Comparison of ENCODE assay signal across 16 mouse cellular contexts in the genomic region with DNA sequence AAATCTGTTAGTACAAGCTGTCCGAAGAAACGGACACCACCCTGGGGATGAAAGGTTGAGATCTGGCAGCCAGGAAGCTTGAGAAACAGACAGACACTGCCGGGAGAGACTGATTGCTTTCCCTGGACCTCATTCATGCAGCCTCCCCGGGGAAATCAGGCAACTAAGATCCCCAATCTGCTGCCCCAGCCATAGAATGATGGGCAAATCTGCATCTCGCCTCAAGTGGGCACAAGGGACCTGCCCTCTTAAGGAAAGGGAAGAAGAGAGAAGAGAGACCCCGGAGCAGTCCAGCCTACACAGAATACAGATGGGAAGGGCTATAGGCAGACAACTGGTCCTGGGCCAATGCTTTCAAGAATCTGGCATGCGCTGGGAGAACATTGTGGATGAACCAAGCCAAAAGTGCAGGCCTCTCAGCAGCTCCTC. TPM values are rescaled to one million over a fixed set of nuclear protein-coding genes. Genes with fewer than 3 reads are reported as not detected.
A peak's percentile ranks its signal among the peaks of the same experiment; 100 is the strongest.
DNase-seq lines count a peak whose midpoint lies in the region; ATAC-seq and TF ChIP-seq lines count a peak whose summit lies in the region.
"Had no signal": no experiment of that assay in that cellular context is flagged by ENCODE, and none has a peak within 500 bp of the region (broad histone marks: within the 10 kb centered on the region; RNA-seq: fewer than 3 reads in every experiment).

No protein-coding gene starts in this region.

- TF ChIP-seq POLR2A in brain, embryonic 14.5 days (IDR thresholded peaks at IDR 0.05; ENCODE audit: borderline replicate concordance, extremely low read depth, insufficient read depth, insufficient read length, poor library complexity, severe bottlenecking): no peak

- no peaks in the 10 kb centered on the region for H3K27me3 ChIP-seq in hindbrain, embryonic 10.5 days (ENCODE audit: insufficient read depth, poor library complexity, severe bottlenecking)
- H3K27me3 ChIP-seq in hindbrain, embryonic 14.5 days (ENCODE audit: control insufficient read depth, insufficient read depth, low read length): no peaks in the 10 kb centered on the region
- no peaks in the 10 kb centered on the region for H3K27me3 ChIP-seq in hindbrain, embryonic 13.5 days
- H3K27me3 ChIP-seq: CH12.LX had no signal

- H3K27ac ChIP-seq in hindbrain, embryonic 10.5 days: peak overlapping the region; percentile 64; the same call in 1 of the 2 replicates
- H3K27ac ChIP-seq in hindbrain, embryonic 14.5 days: no peak overlapping the region
- peak overlapping the region; percentile 24; the same call in 1 of the 2 replicates for H3K27ac ChIP-seq in hindbrain, embryonic 13.5 days

- peak; percentile 43 for DNase-seq in hindbrain, embryonic 10.5 days (ENCODE audit: low spot score)
- no peak for DNase-seq in hindbrain, embryonic 14.5 days (ENCODE audit: low spot score)
- DNase-seq in brain, embryonic 14.5 days (ENCODE audit: low read depth): peak; percentile 33
- peak; percentile 42 to 52 for DNase-seq in gastrocnemius, adult 8-10 months (ENCODE audit: low spot score in 2 of 2)
- no peak for DNase-seq in ovary, postnatal 14 days (ENCODE audit: low spot score)
- no peak for DNase-seq in layer of hippocampus, adult 9-11 months
- DNase-seq in left cerebral cortex, adult 11 months (ENCODE audit: low spot score): no peak
- DNase-seq: kidney, postnatal 10 days; right cerebral cortex, postnatal 4 days had no signal

- H3K4me1 ChIP-seq in hindbrain, embryonic 10.5 days (replicated peaks): peaks cover 23% of the 10 kb centered on the region
- peaks cover 8% of the 10 kb centered on the region; the same call in 1 of the 2 replicates for H3K4me1 ChIP-seq in hindbrain, embryonic 14.5 days (replicated peaks; ENCODE audit: control insufficient read depth, insufficient read depth, low read length)
- peaks cover 14% of the 10 kb centered on the region for H3K4me1 ChIP-seq in hindbrain, embryonic 13.5 days (replicated peaks)

- no peak; the same call in 1 of the 2 replicates for ATAC-seq in hindbrain, embryonic 14.5 days (ENCODE audit: low FRiP score)
- peak; percentile 28; the same call in 1 of the 2 replicates for ATAC-seq in hindbrain, embryonic 13.5 days (ENCODE audit: low FRiP score)
- ATAC-seq: activated CD4-positive, CD25-positive, alpha-beta regulatory T cell, adult 4 months had no signal

- WGBS in hindbrain, embryonic 10.5 days: 60% methylated on average over 7 of the region's 7 CpGs
- WGBS in hindbrain, embryonic 14.5 days: 36% methylated on average over 7 of the region's 7 CpGs
- WGBS in hindbrain, embryonic 13.5 days: 29% methylated on average over 7 of the region's 7 CpGs

- no peaks in the 10 kb centered on the region for H3K36me3 ChIP-seq in hindbrain, embryonic 10.5 days
- H3K36me3 ChIP-seq in hindbrain, embryonic 14.5 days (replicated peaks; ENCODE audit: control insufficient read depth, insufficient read depth): no peaks in the 10 kb centered on the region
- no peaks in the 10 kb centered on the region for H3K36me3 ChIP-seq in hindbrain, embryonic 13.5 days

- TF ChIP-seq CTCF in brain, embryonic 14.5 days (IDR thresholded peaks at IDR 0.05; ENCODE audit: borderline replicate concordance, extremely low read depth, insufficient read depth, insufficient read length): no peak

- no peak overlapping the region for H3K9ac ChIP-seq in hindbrain, embryonic 14.5 days
- no peak overlapping the region for H3K9ac ChIP-seq in hindbrain, embryonic 13.5 days

- no peak overlapping the region for H3K4me2 ChIP-seq in hindbrain, embryonic 14.5 days (replicated peaks)
- H3K4me2 ChIP-seq in hindbrain, embryonic 13.5 days: no peak overlapping the region

- no peak overlapping the region for H3K4me3 ChIP-seq in hindbrain, embryonic 10.5 days
- no peak overlapping the region for H3K4me3 ChIP-seq in hindbrain, embryonic 14.5 days (replicated peaks; ENCODE audit: low read length)
- H3K4me3 ChIP-seq in hindbrain, embryonic 13.5 days: no peak overlapping the region
- H3K4me3 ChIP-seq: myocyte had no signal

- no peaks in the 10 kb centered on the region for H3K9me3 ChIP-seq in hindbrain, embryonic 10.5 days
- peaks cover 5% of the 10 kb centered on the region; the same call in 1 of the 2 replicates for H3K9me3 ChIP-seq in hindbrain, embryonic 14.5 days (ENCODE audit: control insufficient read depth, low read length)
- H3K9me3 ChIP-seq in hindbrain, embryonic 13.5 days: no peaks in the 10 kb centered on the region

RNA-seq across cellular contexts. Expression of a gene that starts 37.4 kb away (rescaled TPM):
- polyA plus RNA-seq in hindbrain, embryonic 10.5 days (2016; fragmentation: Nextera tagmentation; extraction: Ambion mirVana): 25.9 and 31.4 TPM in 2 replicates
- 38.0 and 43.7 TPM in 2 replicates for polyA plus RNA-seq in hindbrain, embryonic 14.5 days (2014; fragmentation: Nextera tagmentation; extraction: Ambion mirVana)
- 13.8 and 17.0 TPM in 2 replicates for polyA plus RNA-seq in brain, embryonic 14.5 days (2012; rRNA removed)
- 10 to 100 TPM; 26.9 to 30.5 (median 28.8) TPM for total RNA-seq in gastrocnemius, adult 8-10 months (2022)
- polyA plus RNA-seq in hindbrain, embryonic 13.5 days (2015; fragmentation: Nextera tagmentation; extraction: Ambion mirVana): 34.7 and 36.8 TPM in 2 replicates

RNA-seq across cellular contexts. Expression of a gene that starts 44.0 kb away (rescaled TPM):
- polyA plus RNA-seq in hindbrain, embryonic 10.5 days (2016; fragmentation: Nextera tagmentation; extraction: Ambion mirVana): not detected in 2 replicates
- polyA plus RNA-seq in hindbrain, embryonic 14.5 days (2014; fragmentation: Nextera tagmentation; extraction: Ambion mirVana): not detected in 2 replicates
- not detected in 2 replicates for polyA plus RNA-seq in brain, embryonic 14.5 days (2012; rRNA removed)
- total RNA-seq in gastrocnemius, adult 8-10 months (2022): not detected
- not detected in 2 replicates for polyA plus RNA-seq in hindbrain, embryonic 13.5 days (2015; fragmentation: Nextera tagmentation; extraction: Ambion mirVana)
- total RNA-seq: CH12.LX; gastrocnemius, postnatal 4 days; liver, adult 2 months had no signal
- polyA plus RNA-seq: activated CD4-positive, CD25-positive, alpha-beta regulatory T cell, adult 4 months; embryonic facial prominence, embryonic 11.5 days; liver, adult 2 months; myocyte had no signal

Comparison
In these comparisons a context has a peak if more than half of its experiments do, and no peak if none do; other contexts are left out.
1. DNase-seq: peak in hindbrain, embryonic 10.5 days (single experiment), brain, embryonic 14.5 days (single experiment) and gastrocnemius, adult 8-10 months (2 of 2); none in hindbrain, embryonic 14.5 days (single experiment), ovary, postnatal 14 days (single experiment), layer of hippocampus, adult 9-11 months (single experiment) and left cerebral cortex, adult 11 months (single experiment).